Mouse (Mus musculus): ENCODE measurements around the gene Olfr299. TPM values are rescaled to one million over a fixed set of nuclear protein-coding genes. Genes with fewer than 3 reads are reported as not detected.

The Olfr299 gene
- not detected in 2 replicates for total RNA-seq (2017)

DNA sequence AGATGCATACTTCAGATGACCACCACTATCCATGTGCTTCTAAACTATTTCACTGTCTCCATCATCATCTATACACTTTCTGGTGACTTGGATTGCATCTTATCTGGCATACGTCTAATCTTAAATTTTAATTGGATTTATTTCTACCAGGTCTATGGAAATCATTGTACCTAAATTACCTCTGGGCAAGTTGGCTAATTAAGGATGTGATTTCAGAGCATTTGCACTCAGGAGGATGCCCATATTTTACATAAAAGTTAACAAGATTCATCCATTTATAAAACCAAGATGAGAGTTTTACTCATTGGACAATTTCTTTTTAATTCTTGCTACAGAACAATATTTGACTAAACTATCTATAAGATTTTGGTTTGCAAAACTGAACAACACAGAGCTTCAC is at the start of gene Olfr299:
Gene Olfr299, plus strand, starts transcription at position 301 of the 400 bp plus-strand sequence.
- no peak for ATAC-seq (replicated peaks in 1 of 2; ENCODE audit: insufficient read depth in 1 of 2, low FRiP score in 2 of 2, low TSS enrichment in 1 of 2, low read depth in 1 of 2, poor library complexity in 2 of 2, severe bottlenecking in 2 of 2)

DNA sequence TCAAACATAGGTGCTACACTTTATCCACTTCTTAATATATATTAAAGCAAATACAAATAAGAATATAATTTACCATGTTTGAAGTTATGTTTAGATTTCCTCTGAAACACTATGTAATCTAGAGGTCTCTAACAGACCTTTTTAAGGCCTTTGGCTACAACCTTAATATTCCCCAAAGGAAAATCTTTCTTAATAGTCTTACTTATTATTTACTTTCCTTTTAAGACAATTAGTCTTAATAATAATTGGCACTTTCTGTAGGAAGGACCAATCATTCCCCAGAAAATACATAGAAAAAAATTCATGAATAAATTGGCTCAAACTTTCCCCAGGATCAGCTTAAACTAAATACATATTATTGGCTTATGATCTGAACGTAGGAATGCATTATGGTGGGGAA is 32.7 kb downstream of the Olfr299 start, which contains the start of gene Olfr298:
Gene Olfr298, minus strand, starts transcription at position 101 of the 400 bp plus-strand sequence.
- no peak for ATAC-seq (replicated peaks in 1 of 2; ENCODE audit: insufficient read depth in 1 of 2, low FRiP score in 2 of 2, low TSS enrichment in 1 of 2, low read depth in 1 of 2, poor library complexity in 2 of 2, severe bottlenecking in 2 of 2)

Other genes starting within 250 kb of the Olfr299 start
- not detected in 2 replicates for gene Vmn2r76, start 213.6 kb upstream of the Olfr299 start, total RNA-seq (2017)
- not detected in 2 replicates for gene Olfr310, start 182.7 kb upstream of the Olfr299 start, total RNA-seq (2017)
- not detected in 2 replicates for gene Olfr309, start 146.2 kb upstream of the Olfr299 start, total RNA-seq (2017)
- not detected in 2 replicates for gene Olfr308, start 134.3 kb upstream of the Olfr299 start, total RNA-seq (2017)
- gene Olfr307, start 122.3 kb upstream of the Olfr299 start, total RNA-seq (2017), result not detected in 2 replicates
- not detected in 2 replicates for gene Olfr305, start 93.0 kb upstream of the Olfr299 start, total RNA-seq (2017)
- not detected in 2 replicates for gene Olfr304, start 73.3 kb upstream of the Olfr299 start, total RNA-seq (2017)
- not detected in 2 replicates for gene Olfr303, start 62.1 kb upstream of the Olfr299 start, total RNA-seq (2017)
- gene Olfr301, start 56.1 kb upstream of the Olfr299 start, total RNA-seq (2017), result not detected in 2 replicates
- gene Olfr298, start 32.6 kb downstream of the Olfr299 start, total RNA-seq (2017), result not detected in 2 replicates
- not detected in 2 replicates for gene Olfr297, start 60.0 kb downstream of the Olfr299 start, total RNA-seq (2017)
- gene Olfr295, start 123.9 kb downstream of the Olfr299 start, total RNA-seq (2017), result not detected in 2 replicates
- not detected in 2 replicates for gene Olfr294, start 156.7 kb downstream of the Olfr299 start, total RNA-seq (2017)
- not detected in 2 replicates for gene Olfr293, start 189.1 kb downstream of the Olfr299 start, total RNA-seq (2017)
- not detected in 2 replicates for gene Olfr292, start 228.4 kb downstream of the Olfr299 start, total RNA-seq (2017)